Mouse (Mus musculus): ENCODE data around the gene Arhgap29. TPM values are rescaled to one million over a fixed set of nuclear protein-coding genes. Genes with fewer than 3 reads are reported as not detected.
A peak's percentile ranks its signal among the peaks of the same experiment; 100 is the strongest.

Gene Arhgap29
- polyA plus RNA-seq, 1 experiment from 2014 or later, result 42.8 TPM

- no peak overlapping the region for H3K27ac ChIP-seq
- 0 out of 2 replicates have a peak, but pooled peaks cover 3% of the 10 kb centered on the region for H3K36me3 ChIP-seq
- H3K4me1 ChIP-seq, result no peaks in the 10 kb centered on the region
- 84% methylated on average over 8 of the region's 8 CpGs for WGBS
- H3K27me3 ChIP-seq (replicated peaks), result no peaks in the 10 kb centered on the region
- no peaks in the 10 kb centered on the region for H3K9me3 ChIP-seq
- no peak overlapping the region for H3K4me3 ChIP-seq (replicated peaks)
- H3K9ac ChIP-seq, result no peak overlapping the region
- no peak overlapping the region for H3K4me2 ChIP-seq
- ATAC-seq (ENCODE audit: insufficient read depth, low FRiP score, low read depth), result no peak
Observed at GRCm38 (mm10) chr3:122021029-122021652, 68.8 kb downstream of the Arhgap29 start.

DNA sequence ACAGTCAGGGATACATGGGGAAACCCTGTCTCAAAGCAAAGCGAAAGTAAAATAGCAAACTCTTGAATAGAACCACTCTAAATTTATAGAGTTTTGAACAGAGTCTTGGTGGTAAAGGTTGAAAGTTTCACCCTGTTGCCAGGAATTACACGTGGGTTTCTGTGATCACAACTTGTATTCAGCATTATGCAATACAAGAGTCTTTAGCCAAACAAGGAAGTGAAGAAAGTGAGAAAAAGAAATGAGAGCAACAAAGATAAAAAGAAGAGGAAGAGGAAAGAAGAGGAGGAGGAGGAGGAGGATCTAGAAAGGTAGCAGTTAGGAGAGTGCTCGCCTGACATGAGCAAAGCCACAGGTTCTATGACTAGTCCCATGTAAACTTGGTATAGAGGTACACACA is 70.0 kb downstream of the Arhgap29 start:
- WGBS, result 85% methylated on average over 3 of the region's 3 CpGs
- Histone ChIP-seq H3K9me3 (no peaks in the 10 kb centered on the region), H3K4me2 (no peak overlapping the region), H3K4me3 (replicated peaks) (no peak overlapping the region), H3K36me3 (0 out of 2 replicates have a peak, but pooled peaks cover 3% of the 10 kb centered on the region), H3K4me1 (no peaks in the 10 kb centered on the region), H3K27ac (no peak overlapping the region), H3K9ac (no peak overlapping the region), H3K27me3 (replicated peaks) (no peaks in the 10 kb centered on the region)
- no peak for ATAC-seq (ENCODE audit: insufficient read depth, low FRiP score, low read depth)

DNA sequence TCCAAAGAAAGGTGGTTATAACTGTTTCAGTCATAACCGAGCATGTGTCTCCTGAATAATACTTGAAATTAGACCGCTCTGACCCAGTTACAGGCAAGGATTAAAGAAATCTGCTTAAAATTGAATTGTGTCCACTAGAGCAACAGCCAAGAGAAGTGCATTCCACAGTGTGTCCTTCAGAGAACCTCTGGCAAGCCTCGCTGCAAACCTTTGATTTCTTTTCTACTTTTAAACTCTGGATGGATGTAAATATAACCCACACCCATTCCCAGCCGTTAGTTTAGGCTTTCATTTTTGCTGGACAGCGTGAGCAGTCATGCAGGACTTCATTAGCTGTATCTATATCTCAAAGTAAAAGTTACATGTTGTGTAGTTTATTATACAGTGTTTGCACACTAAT is 74.3 kb downstream of the Arhgap29 start:
- no peak overlapping the region for H3K4me2 ChIP-seq
- 0 out of 2 replicates have a peak, but pooled peaks have one; percentile 43 for ATAC-seq (ENCODE audit: insufficient read depth, low FRiP score, low read depth)
- 44% methylated on average over 5 of the region's 5 CpGs for whole genome bisulfite sequencing

GRCm38 (mm10) chr3:122027776-122028175 is 75.4 kb downstream of the Arhgap29 start:
- H3K4me2 ChIP-seq, result no peak overlapping the region
- H3K27me3 ChIP-seq (replicated peaks), result no peaks in the 10 kb centered on the region
- 87% methylated on average over 8 of the region's 8 CpGs for WGBS
- no peak overlapping the region for H3K27ac ChIP-seq
- no peaks in the 10 kb centered on the region for H3K9me3 ChIP-seq
- no peak for ATAC-seq (ENCODE audit: insufficient read depth, low FRiP score, low read depth)
- no peak overlapping the region for H3K4me3 ChIP-seq (replicated peaks)
- H3K36me3 ChIP-seq, result no peaks in the 10 kb centered on the region
- H3K9ac ChIP-seq, result no peak overlapping the region
- H3K4me1 ChIP-seq, result no peaks in the 10 kb centered on the region

More for the DNA sequence above, 74.3 kb downstream of the Arhgap29 start:
- no peak overlapping the region for H3K9ac ChIP-seq
- no peak overlapping the region for H3K4me3 ChIP-seq (replicated peaks)
- no peaks in the 10 kb centered on the region for H3K4me1 ChIP-seq
- H3K27me3 ChIP-seq (replicated peaks), result no peaks in the 10 kb centered on the region
- peak overlapping the region; percentile 24; the same call in 1 of the 2 replicates for H3K27ac ChIP-seq
- no peaks in the 10 kb centered on the region for H3K36me3 ChIP-seq
- no peaks in the 10 kb centered on the region for H3K9me3 ChIP-seq

DNA sequence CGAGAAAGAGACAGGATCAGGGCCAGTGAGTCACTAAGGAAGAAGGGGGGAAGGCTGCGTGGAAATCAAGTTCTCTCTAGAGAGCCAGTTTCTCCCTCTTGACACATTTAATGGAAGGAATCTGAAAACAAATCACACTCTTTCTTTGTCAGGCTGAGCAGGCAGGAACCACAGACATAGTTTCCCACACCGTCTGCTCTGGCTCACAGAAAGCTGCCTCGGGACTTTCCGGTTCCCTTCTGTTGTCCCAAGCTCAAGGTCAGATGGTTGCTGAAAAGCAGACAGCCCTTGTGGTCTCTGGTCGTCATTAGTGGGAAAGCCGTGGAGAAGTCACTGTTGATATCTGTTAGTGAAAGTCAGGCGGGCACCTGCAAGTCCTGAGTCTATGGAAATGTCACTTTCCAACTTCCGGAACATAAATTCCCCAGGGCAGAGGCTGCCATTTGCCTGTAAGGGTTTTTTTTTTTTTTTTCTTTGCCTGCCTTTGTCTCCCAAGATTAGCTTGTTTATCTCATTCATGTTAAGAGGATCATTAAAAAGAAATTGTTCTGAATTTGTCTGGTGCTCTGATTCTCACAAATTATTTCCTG is 81.0 kb downstream of the Arhgap29 start:
- Histone ChIP-seq H3K36me3 (no peaks in the 10 kb centered on the region), H3K27ac (peak overlapping the region; percentile 19), H3K9me3 (no peaks in the 10 kb centered on the region), H3K27me3 (replicated peaks) (no peaks in the 10 kb centered on the region), H3K4me3 (replicated peaks) (no peak overlapping the region), H3K4me2 (no peak overlapping the region), H3K4me1 (peaks cover 6% of the 10 kb centered on the region; the same call in 1 of the 2 replicates), H3K9ac (no peak overlapping the region)
- no peak for ATAC-seq (ENCODE audit: insufficient read depth, low FRiP score, low read depth)
- WGBS, result 42% methylated on average over 9 of the region's 9 CpGs

DNA sequence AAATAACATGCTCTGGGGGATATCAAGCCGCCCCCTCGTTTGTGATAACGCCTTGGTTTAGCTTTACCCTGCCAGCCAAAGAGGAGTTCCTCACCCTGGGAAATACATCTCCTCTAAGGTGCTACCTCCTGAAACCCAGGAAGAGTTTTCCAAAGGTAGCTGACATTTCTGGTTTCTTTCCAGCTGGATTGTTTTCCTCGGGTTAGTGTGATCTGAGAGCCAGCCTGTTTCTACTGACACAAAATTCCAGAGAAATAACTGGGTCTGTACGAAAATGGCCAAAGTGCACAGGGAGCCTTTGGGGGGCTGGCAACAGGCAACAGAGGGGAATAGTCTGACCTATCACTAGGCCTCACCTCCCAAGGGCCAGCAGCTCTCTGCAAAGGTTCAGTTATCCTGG is 81.9 kb downstream of the Arhgap29 start:
- Histone ChIP-seq H3K4me2 (no peak overlapping the region), H3K36me3 (no peaks in the 10 kb centered on the region), H3K9ac (no peak overlapping the region), H3K9me3 (no peaks in the 10 kb centered on the region), H3K27ac (no peak overlapping the region), H3K4me3 (replicated peaks) (no peak overlapping the region), H3K27me3 (replicated peaks) (no peaks in the 10 kb centered on the region), H3K4me1 (peaks cover 6% of the 10 kb centered on the region; the same call in 1 of the 2 replicates)
- WGBS, result 54% methylated on average over 5 of the region's 5 CpGs
- no peak for ATAC-seq (ENCODE audit: insufficient read depth, low FRiP score, low read depth)

- Histone ChIP-seq H3K4me3 (replicated peaks) (no peak overlapping the region), H3K27ac (no peak overlapping the region), H3K27me3 (replicated peaks) (no peaks in the 10 kb centered on the region), H3K4me1 (peaks cover 6% of the 10 kb centered on the region; the same call in 1 of the 2 replicates), H3K4me2 (no peak overlapping the region), H3K9me3 (no peaks in the 10 kb centered on the region), H3K9ac (no peak overlapping the region), H3K36me3 (no peaks in the 10 kb centered on the region)
- 42% methylated on average over 3 of the region's 3 CpGs for WGBS
- ATAC-seq (ENCODE audit: insufficient read depth, low FRiP score, low read depth), result no peak
Observed at GRCm38 (mm10) chr3:122035092-122035491, 82.8 kb downstream of the Arhgap29 start.

- H3K4me3 ChIP-seq (replicated peaks), result no peak overlapping the region
- WGBS, result 77% methylated on average over 6 of the region's 6 CpGs
- H3K27me3 ChIP-seq (replicated peaks), result no peaks in the 10 kb centered on the region
- no peaks in the 10 kb centered on the region for H3K36me3 ChIP-seq
- H3K4me2 ChIP-seq, result no peak overlapping the region
- H3K4me1 ChIP-seq, result peaks cover 14% of the 10 kb centered on the region
- no peak overlapping the region for H3K27ac ChIP-seq
- H3K9me3 ChIP-seq, result no peaks in the 10 kb centered on the region
- ATAC-seq (ENCODE audit: insufficient read depth, low FRiP score, low read depth), result no peak
- H3K9ac ChIP-seq, result no peak overlapping the region
Observed at GRCm38 (mm10) chr3:122040522-122040921, 88.2 kb downstream of the Arhgap29 start.

- Histone ChIP-seq H3K4me1 (peaks cover 31% of the 10 kb centered on the region), H3K9ac (no peak overlapping the region)
- WGBS, result 22% methylated on average over 8 of the region's 8 CpGs
Observed at GRCm38 (mm10) chr3:122043102-122043501, 90.8 kb downstream of the Arhgap29 start.

GRCm38 (mm10) chr3:122043799-122044547 is 91.6 kb downstream of the Arhgap29 start, which contains the start of gene Abca4:
Abca4 (plus strand) TSS chr3:122044443.
- no peak within 1 kb of the TSS for H3K4me3 ChIP-seq (replicated peaks)
- H3K4me1 ChIP-seq, result peaks cover 40% of the 10 kb centered on the region
- H3K9ac ChIP-seq, result no peak within 1 kb of the TSS
- H3K9me3 ChIP-seq, result no peaks in the 10 kb centered on the region
- no peaks in the 10 kb centered on the region for H3K27me3 ChIP-seq (replicated peaks)
- no peak for ATAC-seq (ENCODE audit: insufficient read depth, low FRiP score, low read depth)
- H3K27ac ChIP-seq, result no peak within 1 kb of the TSS
- WGBS, result 33% methylated on average over 26 of the region's 26 CpGs
- 0 out of 2 replicates have a peak within 1 kb of the TSS, but pooled peaks have one; percentile 25 for H3K4me2 ChIP-seq
- no peaks in the 10 kb centered on the region for H3K36me3 ChIP-seq

More at GRCm38 (mm10) chr3:122043102-122043501, 90.8 kb downstream of the Arhgap29 start:
- Histone ChIP-seq H3K9me3 (no peaks in the 10 kb centered on the region), H3K4me3 (replicated peaks) (no peak overlapping the region), H3K4me2 (0 out of 2 replicates have a peak overlapping the region, but pooled peaks have one; percentile 4), H3K36me3 (no peaks in the 10 kb centered on the region), H3K27me3 (replicated peaks) (no peaks in the 10 kb centered on the region), H3K27ac (no peak overlapping the region)
- no peak for ATAC-seq (ENCODE audit: insufficient read depth, low FRiP score, low read depth)

DNA sequence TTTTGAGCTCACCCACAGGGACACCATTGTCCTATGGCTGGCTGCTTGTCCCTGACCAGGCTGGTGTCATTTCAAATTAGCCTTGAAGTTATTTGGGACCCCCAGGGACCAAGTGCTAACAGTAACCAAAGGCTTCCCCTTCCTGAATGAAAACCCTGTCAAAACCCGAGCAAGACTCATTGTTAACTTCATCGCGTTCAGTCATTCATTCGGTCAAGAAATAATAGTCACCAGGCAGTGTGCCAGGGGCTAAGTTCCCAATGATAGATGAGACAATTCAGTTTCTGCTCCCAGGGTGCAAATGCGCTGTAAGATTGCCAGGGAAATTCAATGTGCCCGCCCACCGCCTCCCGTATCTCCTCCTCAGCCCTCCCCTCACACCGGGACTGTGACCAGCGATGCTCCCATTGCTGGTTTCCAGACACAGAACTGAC is 93.9 kb downstream of the Arhgap29 start:
- peaks cover 46% of the 10 kb centered on the region for H3K4me1 ChIP-seq
- H3K36me3 ChIP-seq, result no peaks in the 10 kb centered on the region
- no peaks in the 10 kb centered on the region for H3K27me3 ChIP-seq (replicated peaks)
- no peak for ATAC-seq (ENCODE audit: insufficient read depth, low FRiP score, low read depth)
- 50% methylated on average over 10 of the region's 10 CpGs for WGBS
- no peak overlapping the region for H3K4me3 ChIP-seq (replicated peaks)
- H3K9me3 ChIP-seq, result no peaks in the 10 kb centered on the region
- no peak overlapping the region for H3K9ac ChIP-seq
- H3K4me2 ChIP-seq, result no peak overlapping the region
- H3K27ac ChIP-seq, result 0 out of 2 replicates have a peak overlapping the region, but pooled peaks have one; percentile 7

Measured in stomach, embryonic 15.5 days (tissue).